Mouse (Mus musculus) heart, embryonic 12.5 days (tissue): ENCODE measurements at regions not wholly inside any gene's neighbourhood (a gene's known extent, or its start where the extent isn't known, plus 50 kb on each side); places are given as distances from the start of the nearest gene placed in this dataset.

Experiments used
- ATAC-seq: fragments of 200-750 bp; cut with Nextera tagmentation; 2 replicates; pipeline ENCODE4 v1.8.0; 2017; ENCODE audit warnings: moderate TSS enrichment, moderate library complexity; ENCODE audit not compliant: insufficient number of reproducible peaks, low FRiP score
- H3K27ac ChIP-seq: fragments of 300-500 bp; sonication (generic); 2 replicates; pipeline ENCODE4 v1.5.1; 2016; ENCODE audit warnings: mild to moderate bottlenecking, moderate library complexity; ENCODE audit not compliant: poor library complexity, severe bottlenecking
- H3K27me3 ChIP-seq: fragments of 300-500 bp; sonication (generic); replicated peaks from 2 replicates; pipeline ENCODE4 v1.6.1; 2016; ENCODE audit warnings: mild to moderate bottlenecking, moderate library complexity
- H3K36me3 ChIP-seq: fragments of 300-500 bp; sonication (generic); 2 replicates; pipeline ENCODE4 v1.6.1; 2016; ENCODE audit warnings: mild to moderate bottlenecking, moderate library complexity
- H3K4me1 ChIP-seq: fragments of 300-500 bp; sonication (generic); replicated peaks from 2 replicates; pipeline ENCODE4 v1.6.1; 2016; ENCODE audit warnings: mild to moderate bottlenecking
- H3K4me2 ChIP-seq: fragments of 300-500 bp; sonication (generic); 2 replicates; pipeline ENCODE4 v1.6.1; 2016; ENCODE audit warnings: mild to moderate bottlenecking, moderate library complexity
- H3K4me3 ChIP-seq: fragments of 300-500 bp; sonication (generic); 2 replicates; pipeline ENCODE4 v1.5.1; 2016; ENCODE audit warnings: mild to moderate bottlenecking
- H3K9ac ChIP-seq: fragments of 300-500 bp; sonication (generic); 2 replicates; pipeline ENCODE4 v1.6.1; 2016; ENCODE audit warnings: mild to moderate bottlenecking, moderate library complexity
- H3K9me3 ChIP-seq: fragments of 300-500 bp; sonication (generic); replicated peaks from 2 replicates; pipeline ENCODE4 v1.6.1; 2016; ENCODE audit warnings: mild to moderate bottlenecking, moderate library complexity
- WGBS: fragments of 180-500 bp; shearing (Covaris S2); methylation state at CpG from one replicate; pipeline ENCODE4 v1.1.7; 2016; 5-methylcytosine and 5-hydroxymethylcytosine counted together

DNA sequence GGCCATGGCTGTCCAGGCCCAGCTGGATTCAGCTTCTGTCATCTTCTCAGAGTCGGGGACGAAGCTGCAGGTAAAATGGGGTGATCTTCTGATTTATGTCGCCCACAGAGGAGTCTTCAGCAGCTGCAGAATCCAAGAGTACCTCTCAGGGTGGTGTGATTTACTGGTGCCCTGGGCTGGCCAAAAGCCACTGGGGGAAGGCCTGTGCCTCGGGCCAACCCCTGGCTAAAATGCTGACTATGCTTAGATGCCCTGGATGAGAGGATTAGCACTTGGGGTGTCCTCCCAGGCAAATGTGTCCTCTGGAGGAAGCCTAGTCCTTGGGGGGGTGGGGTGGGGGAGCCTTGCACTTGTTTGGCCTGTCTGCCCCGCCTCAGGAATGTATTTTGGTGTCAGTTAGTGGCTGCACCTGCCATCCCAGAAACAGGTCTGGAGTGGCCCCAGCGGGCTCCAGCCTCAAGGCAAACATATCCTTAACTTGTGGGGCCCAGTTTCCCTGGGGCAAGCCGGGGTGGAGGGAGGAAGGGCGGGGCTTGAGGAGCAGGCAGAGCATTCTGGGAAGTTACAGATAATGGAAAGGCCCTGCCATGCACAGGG lies 123.2 kb downstream of the Maf start:
- WGBS = 76% methylated on average over 8 of the region's 8 CpGs
- Histone ChIP-seq H3K9me3 (no peaks in the 10 kb centered on the region), H3K4me1 (0 out of 2 replicates have a peak, but pooled peaks cover 5% of the 10 kb centered on the region), H3K4me2 (no peak overlapping the region), H3K4me3 (no peak overlapping the region), H3K27ac (no peak overlapping the region), H3K36me3 (no peaks in the 10 kb centered on the region), H3K27me3 (no peaks in the 10 kb centered on the region), H3K9ac (no peak overlapping the region)
- no peak for ATAC-seq

DNA sequence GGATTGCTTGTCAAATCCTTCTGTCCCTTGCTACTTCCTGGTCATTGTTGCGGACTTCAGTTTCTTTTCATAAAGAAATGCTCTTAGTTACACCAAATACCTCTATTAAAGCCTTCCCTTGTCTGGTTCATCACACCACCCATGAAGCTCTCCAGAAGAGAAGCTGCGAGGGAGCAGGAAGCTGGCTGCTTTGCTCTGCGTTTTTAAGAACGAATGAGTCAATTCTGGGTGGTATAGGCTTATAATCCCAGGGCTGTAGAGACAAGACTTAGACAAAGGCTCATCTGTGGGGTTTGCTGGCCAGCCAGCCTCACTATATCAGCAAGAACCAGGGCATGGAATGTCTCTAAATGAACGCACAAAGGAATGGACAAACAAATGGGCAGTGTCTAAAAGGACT lies 124.4 kb downstream of the Maf start:
- H3K4me3 ChIP-seq = no peak overlapping the region
- H3K9me3 ChIP-seq = no peaks in the 10 kb centered on the region
- H3K27ac ChIP-seq = no peak overlapping the region
- ATAC-seq = no peak
- no peak overlapping the region for H3K9ac ChIP-seq
- no peaks in the 10 kb centered on the region for H3K36me3 ChIP-seq
- 0 out of 2 replicates have a peak, but pooled peaks cover 5% of the 10 kb centered on the region for H3K4me1 ChIP-seq
- WGBS = 76% methylated on average over 5 of the region's 5 CpGs
- H3K4me2 ChIP-seq = no peak overlapping the region
- H3K27me3 ChIP-seq = no peaks in the 10 kb centered on the region

DNA sequence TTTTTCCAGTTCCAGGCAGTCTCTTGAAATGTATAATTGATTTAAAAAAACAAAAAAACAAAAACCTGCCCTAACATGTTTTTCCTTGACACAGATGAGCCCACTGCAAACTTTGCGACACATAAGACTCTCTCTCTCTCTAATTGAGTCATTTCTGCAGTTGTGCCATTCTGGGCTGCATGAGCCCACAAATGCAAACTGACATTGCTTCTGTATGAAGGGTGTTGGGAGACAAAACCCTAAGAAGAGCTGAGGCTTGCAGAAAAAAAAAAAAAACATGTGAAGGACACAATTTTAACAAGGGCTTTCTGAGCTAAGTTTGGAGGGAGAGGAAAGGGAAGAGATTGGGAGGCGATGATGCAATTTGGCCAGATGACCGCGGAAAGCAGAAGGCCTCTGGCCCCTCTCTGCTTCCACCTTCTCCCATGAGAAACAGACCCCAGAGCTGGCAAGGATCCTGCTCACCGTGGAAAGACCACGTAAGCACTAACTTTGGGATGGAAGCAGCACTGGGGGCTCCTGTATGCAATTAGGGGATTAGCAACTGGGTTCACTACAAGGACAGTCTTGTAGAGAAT lies 125.6 kb downstream of the Maf start:
- WGBS = 68% methylated on average over 6 of the region's 6 CpGs
- ATAC-seq = no peak
- H3K9me3 ChIP-seq = no peaks in the 10 kb centered on the region
- H3K4me2 ChIP-seq = no peak overlapping the region
- no peak overlapping the region for H3K9ac ChIP-seq
- no peak overlapping the region for H3K4me3 ChIP-seq
- H3K36me3 ChIP-seq = no peaks in the 10 kb centered on the region
- H3K4me1 ChIP-seq = 0 out of 2 replicates have a peak, but pooled peaks cover 5% of the 10 kb centered on the region
- H3K27me3 ChIP-seq = no peaks in the 10 kb centered on the region
- H3K27ac ChIP-seq = no peak overlapping the region

DNA sequence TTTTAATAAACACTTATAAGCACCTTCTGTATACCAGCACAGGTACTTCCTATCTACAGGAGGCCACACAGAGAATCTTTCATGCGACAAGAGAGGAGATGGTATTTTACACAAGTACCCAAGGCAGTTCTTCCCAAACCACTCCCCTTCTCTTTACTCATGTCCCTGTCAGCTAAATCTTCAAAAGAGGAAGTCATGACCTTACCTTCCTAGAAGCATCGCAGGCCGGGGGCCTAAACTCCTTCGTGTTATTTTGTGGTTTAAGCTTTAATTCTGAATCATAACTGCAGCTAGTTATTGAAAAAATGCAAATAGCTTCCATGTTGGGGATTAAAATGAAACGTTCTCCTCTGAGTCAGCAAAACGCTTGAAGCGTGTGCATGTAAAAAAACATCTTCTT lies 139.2 kb downstream of the Maf start:
- no peak overlapping the region for H3K27ac ChIP-seq
- no peaks in the 10 kb centered on the region for H3K9me3 ChIP-seq
- no peak overlapping the region for H3K4me2 ChIP-seq
- ATAC-seq = no peak
- no peaks in the 10 kb centered on the region for H3K27me3 ChIP-seq
- no peak overlapping the region for H3K4me3 ChIP-seq
- no peaks in the 10 kb centered on the region for H3K36me3 ChIP-seq
- no peaks in the 10 kb centered on the region for H3K4me1 ChIP-seq
- WGBS = 79% methylated on average over 7 of the region's 7 CpGs
- H3K9ac ChIP-seq = no peak overlapping the region

DNA sequence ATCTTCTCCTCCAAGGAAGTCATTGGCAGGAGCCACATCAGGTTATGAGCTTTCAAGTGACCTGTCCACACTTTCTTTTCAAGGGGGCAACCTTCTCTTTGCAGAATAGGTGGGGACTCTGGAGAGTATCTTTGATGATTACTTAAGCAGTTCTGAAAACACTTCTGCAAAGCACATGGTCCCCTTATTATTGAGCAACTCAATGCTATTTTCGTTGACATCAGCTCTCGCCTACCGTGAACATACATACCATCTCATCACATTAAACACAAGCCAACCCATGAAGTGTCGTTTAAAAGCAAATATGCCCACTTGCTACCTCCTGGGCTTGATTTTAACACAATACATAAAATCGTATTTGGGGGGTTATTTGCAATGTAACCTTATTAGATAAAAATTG lies 141.8 kb downstream of the Maf start:
- WGBS = 70% methylated on average over 5 of the region's 5 CpGs
- no peaks in the 10 kb centered on the region for H3K27me3 ChIP-seq

DNA sequence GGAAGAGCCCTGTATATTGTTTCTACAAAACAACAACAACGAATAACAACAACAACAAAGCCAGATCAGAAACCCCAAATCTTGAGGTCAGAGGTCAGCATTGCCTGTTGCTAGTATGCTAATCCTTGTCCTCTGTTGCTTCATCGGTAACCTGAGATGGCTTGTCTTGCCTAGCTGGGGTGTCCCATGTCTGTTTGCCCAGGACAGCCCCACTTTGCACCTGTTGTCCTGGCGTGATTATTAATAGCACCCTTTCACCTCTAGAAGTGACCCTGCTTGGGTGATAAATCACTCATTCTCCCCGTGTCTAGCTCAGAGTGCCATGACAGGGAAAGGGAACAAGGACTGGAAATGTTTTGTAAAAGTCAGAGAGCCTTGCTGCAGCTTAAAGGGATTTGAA lies 145.2 kb downstream of the Maf start:
- no peak for ATAC-seq
- Histone ChIP-seq H3K27me3 (no peaks in the 10 kb centered on the region), H3K4me2 (no peak overlapping the region), H3K9me3 (no peaks in the 10 kb centered on the region), H3K36me3 (no peaks in the 10 kb centered on the region), H3K4me3 (no peak overlapping the region), H3K9ac (no peak overlapping the region), H3K27ac (no peak overlapping the region), H3K4me1 (peaks cover 22% of the 10 kb centered on the region)
- 21% methylated on average over 4 of the region's 4 CpGs for WGBS

More for the DNA sequence above, 141.8 kb downstream of the Maf start:
- no peak overlapping the region for H3K9ac ChIP-seq
- H3K36me3 ChIP-seq = no peaks in the 10 kb centered on the region
- H3K27ac ChIP-seq = no peak overlapping the region
- no peaks in the 10 kb centered on the region for H3K9me3 ChIP-seq
- no peak overlapping the region for H3K4me3 ChIP-seq
- peaks cover 19% of the 10 kb centered on the region for H3K4me1 ChIP-seq
- no peak overlapping the region for H3K4me2 ChIP-seq
- ATAC-seq = no peak

DNA sequence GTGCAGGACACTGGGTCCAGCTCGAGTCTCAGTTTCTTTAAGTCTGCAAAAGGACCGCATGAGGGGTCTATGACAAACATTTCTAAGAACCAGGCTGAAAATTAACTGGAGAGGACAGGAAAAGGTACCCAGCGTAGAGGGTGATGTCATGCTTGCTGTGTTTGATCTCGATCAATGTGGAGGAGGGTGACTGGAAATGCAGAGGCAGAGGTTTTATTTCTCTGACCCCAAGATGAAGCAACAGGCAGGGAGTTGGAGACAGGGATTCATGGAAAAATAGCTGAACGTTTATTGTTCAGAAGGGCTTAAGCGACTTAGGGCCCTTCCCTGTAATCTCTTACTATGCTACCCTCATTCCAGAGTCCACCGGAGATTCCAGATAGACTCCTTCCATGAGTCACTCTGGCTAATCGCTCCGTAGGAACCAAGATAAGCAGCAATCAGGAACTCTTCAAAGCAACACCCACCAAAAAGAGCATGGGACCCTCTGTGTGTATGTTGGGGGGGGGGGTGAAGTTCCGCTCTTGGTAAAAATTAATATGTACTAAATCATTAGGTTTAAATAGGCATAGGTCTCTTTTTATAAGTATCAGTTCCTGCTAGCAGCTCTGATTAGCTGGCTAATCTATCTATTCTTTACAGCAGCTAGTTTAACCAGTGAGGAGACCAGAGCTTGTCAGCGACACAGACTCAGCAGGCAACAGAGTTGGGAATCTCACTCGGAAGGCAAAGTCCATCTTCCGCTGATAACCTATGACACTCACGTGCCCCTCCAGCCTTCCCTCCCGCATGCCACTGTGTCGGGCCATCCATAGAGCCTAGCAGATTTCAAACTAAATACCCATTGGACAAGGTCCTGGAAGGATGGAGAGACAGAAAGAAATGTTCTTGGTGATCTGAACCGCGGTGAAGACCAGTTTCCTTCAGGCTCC lies 146.3 kb downstream of the Maf start:
- Histone ChIP-seq H3K4me2 (peak overlapping the region; percentile 52), H3K4me3 (no peak overlapping the region), H3K27ac (no peak overlapping the region), H3K4me1 (peaks cover 22% of the 10 kb centered on the region), H3K9ac (no peak overlapping the region), H3K9me3 (no peaks in the 10 kb centered on the region), H3K36me3 (no peaks in the 10 kb centered on the region), H3K27me3 (no peaks in the 10 kb centered on the region)
- ATAC-seq = 0 out of 2 replicates have a peak, but pooled peaks have one; percentile 9
- WGBS = 20% methylated on average over 18 of the region's 18 CpGs

DNA sequence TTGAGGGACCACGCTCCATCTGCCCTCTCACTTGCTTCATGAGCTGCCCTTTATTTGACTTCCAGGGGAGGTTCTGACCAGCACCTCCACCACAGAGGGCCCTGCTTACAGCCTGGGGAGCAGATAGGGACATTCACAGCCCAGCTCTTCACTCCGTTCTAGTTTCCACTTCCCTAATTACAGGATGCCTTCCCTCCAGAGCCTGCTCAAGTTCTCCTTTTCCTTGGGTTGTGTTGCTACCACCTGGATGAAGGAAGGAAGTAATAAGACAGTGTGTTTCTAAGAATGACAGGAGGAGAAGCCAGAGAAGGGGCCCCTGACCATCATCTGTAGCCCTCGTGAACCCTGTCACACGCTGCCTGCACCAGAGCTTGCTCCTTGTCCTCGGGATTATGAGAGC lies 152.1 kb downstream of the Maf start:
- peaks cover under 1% of the 10 kb centered on the region; the same call in 1 of the 2 replicates for H3K4me1 ChIP-seq
- H3K9ac ChIP-seq = no peak overlapping the region
- 70% methylated on average over 5 of the region's 5 CpGs for WGBS
- ATAC-seq = no peak
- no peak overlapping the region for H3K4me2 ChIP-seq
- no peak overlapping the region for H3K27ac ChIP-seq
- H3K9me3 ChIP-seq = no peaks in the 10 kb centered on the region
- no peaks in the 10 kb centered on the region for H3K36me3 ChIP-seq
- H3K4me3 ChIP-seq = no peak overlapping the region
- H3K27me3 ChIP-seq = 0 out of 2 replicates have a peak, but pooled peaks cover 4% of the 10 kb centered on the region

DNA sequence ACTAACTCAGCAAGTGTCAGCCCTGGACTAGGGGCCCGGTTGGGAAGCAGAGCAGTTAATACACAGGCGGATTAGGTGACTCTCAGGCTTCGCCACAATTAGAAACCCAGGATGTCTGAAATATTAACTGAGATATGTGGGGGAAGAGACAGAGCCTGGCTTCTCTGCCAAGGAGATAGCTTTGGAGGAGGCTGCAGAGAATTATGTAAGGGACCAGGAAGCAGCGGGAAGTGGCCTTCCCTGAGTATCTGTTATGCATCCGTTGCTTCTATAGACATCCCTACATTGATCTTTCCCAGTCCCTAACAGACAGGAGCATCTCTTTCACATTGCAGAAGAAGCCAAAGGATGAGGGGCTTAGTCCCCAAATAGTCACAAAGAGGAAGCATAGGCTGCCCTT lies 153.4 kb downstream of the Maf start:
- Histone ChIP-seq H3K4me2 (no peak overlapping the region), H3K27ac (no peak overlapping the region), H3K27me3 (0 out of 2 replicates have a peak, but pooled peaks cover 4% of the 10 kb centered on the region), H3K36me3 (no peaks in the 10 kb centered on the region), H3K9ac (no peak overlapping the region), H3K9me3 (no peaks in the 10 kb centered on the region), H3K4me3 (no peak overlapping the region), H3K4me1 (no peaks in the 10 kb centered on the region)
- WGBS = 75% methylated on average over 5 of the region's 5 CpGs
- no peak for ATAC-seq

DNA sequence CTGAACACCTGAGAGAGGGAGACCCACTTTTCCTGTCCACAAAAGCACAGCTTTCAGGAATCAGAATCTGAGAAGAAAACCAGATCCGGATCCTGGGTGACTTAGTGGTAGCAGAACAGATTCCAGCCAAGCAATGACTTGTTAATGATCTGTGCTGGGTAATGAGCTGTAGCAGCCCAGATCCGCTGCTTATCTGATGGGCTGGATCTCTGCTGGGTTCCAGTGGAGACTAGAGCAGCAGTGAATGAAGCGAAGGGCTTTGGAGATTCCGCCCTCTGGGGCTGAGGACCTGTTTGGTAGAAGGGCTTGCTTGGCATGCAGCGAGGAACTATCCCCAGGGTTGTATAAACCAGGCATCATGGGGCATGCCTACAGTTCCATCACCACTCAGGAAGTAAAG lies 156.3 kb downstream of the Maf start:
- no peak overlapping the region for H3K27ac ChIP-seq
- 55% methylated on average over 5 of the region's 5 CpGs for WGBS
- H3K36me3 ChIP-seq = no peaks in the 10 kb centered on the region
- no peaks in the 10 kb centered on the region for H3K4me1 ChIP-seq
- no peak overlapping the region for H3K4me3 ChIP-seq
- H3K4me2 ChIP-seq = no peak overlapping the region
- H3K9ac ChIP-seq = no peak overlapping the region
- ATAC-seq = no peak
- 0 out of 2 replicates have a peak, but pooled peaks cover 4% of the 10 kb centered on the region for H3K27me3 ChIP-seq
- no peaks in the 10 kb centered on the region for H3K9me3 ChIP-seq

DNA sequence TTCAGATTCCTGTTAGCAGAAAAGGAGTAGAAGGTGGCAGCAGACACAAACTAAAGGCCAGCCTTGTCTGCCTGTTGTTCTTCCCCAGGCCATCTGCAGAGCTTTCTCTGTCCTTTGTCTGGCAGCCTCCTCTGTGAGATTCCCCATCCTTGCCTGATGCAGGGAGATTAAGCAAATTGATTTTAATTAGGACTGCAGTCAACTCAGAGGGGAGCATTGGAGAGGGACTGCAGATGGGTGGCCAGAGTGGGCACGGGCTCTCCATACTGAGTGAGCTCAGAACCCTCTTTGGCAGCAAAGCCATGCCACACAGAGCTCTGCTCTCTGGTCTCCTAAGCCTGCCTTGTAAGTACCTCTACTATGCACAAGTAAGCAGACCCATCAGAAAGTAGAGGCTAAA lies 158.5 kb downstream of the Maf start:
- Histone ChIP-seq H3K4me1 (0 out of 2 replicates have a peak, but pooled peaks cover 2% of the 10 kb centered on the region), H3K27ac (no peak overlapping the region), H3K27me3 (0 out of 2 replicates have a peak, but pooled peaks cover 4% of the 10 kb centered on the region), H3K9me3 (no peaks in the 10 kb centered on the region), H3K9ac (no peak overlapping the region), H3K4me3 (no peak overlapping the region), H3K4me2 (no peak overlapping the region), H3K36me3 (no peaks in the 10 kb centered on the region)
- no peak for ATAC-seq
- 61% methylated on average over 1 of the region's 1 CpGs for WGBS
